Mouse (Mus musculus): ENCODE measurements at regions not wholly inside any gene's neighbourhood (a gene's known extent, or its start where the extent isn't known, plus 50 kb on each side); places are given as distances from the start of the nearest gene placed in this dataset.

DNA sequence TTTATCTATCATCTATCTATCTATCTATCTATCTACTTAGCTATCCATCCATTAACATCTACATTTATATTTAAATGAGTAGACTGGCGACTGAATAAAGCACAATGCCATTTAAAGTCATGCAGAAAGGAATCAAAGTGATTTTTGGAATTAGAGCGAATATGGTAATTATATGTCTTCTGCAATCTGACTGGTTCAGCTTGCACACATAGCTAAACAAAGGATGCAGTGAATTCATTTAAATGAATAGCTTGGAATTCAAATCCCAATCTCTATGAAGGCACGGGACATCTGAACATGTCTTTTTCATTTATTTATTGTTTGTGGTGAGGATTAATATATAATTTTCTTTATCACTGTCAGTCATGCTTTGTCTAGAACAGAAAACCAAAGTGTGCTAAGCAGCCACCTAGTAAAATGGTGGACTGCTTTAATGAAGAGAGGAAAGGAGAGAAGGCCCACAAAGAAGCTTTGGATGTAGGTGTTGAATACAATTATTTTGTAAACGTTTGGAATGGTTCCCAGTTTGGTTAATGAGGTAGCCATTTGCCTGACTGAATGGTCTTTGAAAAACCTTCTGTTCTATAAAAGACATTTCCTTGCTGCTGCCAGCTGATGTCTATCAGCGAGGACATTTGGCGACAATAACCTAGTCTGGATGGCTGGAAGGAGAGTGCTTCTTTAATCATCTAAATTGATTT, 451.2 kb upstream of the Pdcd1 start:
- Histone ChIP-seq H3K27ac (ENCODE audit: control insufficient read depth, low read depth, low read length) (no peak overlapping the region), H3K27me3 (ENCODE audit: control insufficient read depth in 1 of 2, insufficient read depth in 2 of 2, low read length in 2 of 2) (no peaks in the 10 kb centered on the region), H3K36me3 (ENCODE audit: control insufficient read depth in 1 of 2, insufficient read depth in 2 of 2, low read length in 2 of 2) (peaks cover 0 to 3% of the 10 kb centered on the region in 2 experiments; a peak in 1 of 4 replicates), H3K9me3 (replicated peaks; ENCODE audit: insufficient read depth, low read length) (no peaks in the 10 kb centered on the region), H3K9ac (ENCODE audit: control insufficient read depth, low read depth, low read length, poor library complexity, severe bottlenecking) (no peak overlapping the region), H3K79me2 (ENCODE audit: control insufficient read depth, insufficient read depth, low read length, poor library complexity) (no peaks in the 10 kb centered on the region), H3K4me1 (ENCODE audit: control insufficient read depth in 1 of 2, insufficient read depth in 2 of 2, low read length in 2 of 2) (no peaks in the 10 kb centered on the region; a peak in 2 of 4 replicates), H3K4me3 (ENCODE audit: control insufficient read depth in 1 of 2, insufficient read depth in 1 of 2, low read depth in 2 of 2, low read length in 2 of 2) (no peak overlapping the region)
- no peak for DNase-seq (ENCODE audit: low read depth, low spot score)
- TF ChIP-seq CTCF (IDR thresholded peaks at IDR 0.05 in 2 of 3, conservative IDR thresholded peaks at IDR 0.05 in 1 of 3; ENCODE audit: control insufficient read depth in 1 of 3, insufficient read depth in 1 of 3, low read depth in 2 of 3, low read length in 3 of 3, poor library complexity in 1 of 3, severe bottlenecking in 1 of 3) (no peak), POLR2A (IDR thresholded peaks at IDR 0.05; ENCODE audit: control insufficient read depth in 1 of 2, insufficient read depth in 1 of 2, low read depth in 1 of 2, low read length in 2 of 2, poor library complexity in 1 of 2) (no peak), ZMIZ1 (IDR thresholded peaks at IDR 0.05; ENCODE audit: low read depth, low read length) (no peak), E2F4 (IDR thresholded peaks at IDR 0.05; ENCODE audit: borderline replicate concordance, low read depth, low read length) (no peak), MAX (IDR thresholded peaks at IDR 0.05; ENCODE audit: low read length) (no peak), MAFK (IDR thresholded peaks at IDR 0.05; ENCODE audit: borderline replicate concordance, low read depth, low read length) (no peak), TCF12 (IDR thresholded peaks at IDR 0.05; ENCODE audit: low read depth, low read length) (no peak), SIN3A (IDR thresholded peaks at IDR 0.05; ENCODE audit: low read length) (no peak), EP300 (IDR thresholded peaks at IDR 0.05; ENCODE audit: low read depth in 1 of 2, low read length in 2 of 2) (no peak), UBTF (IDR thresholded peaks at IDR 0.05; ENCODE audit: borderline replicate concordance, insufficient read depth, low read depth, low read length) (no peak), TBP (IDR thresholded peaks at IDR 0.05; ENCODE audit: low read depth, low read length) (no peak), NRF1 (IDR thresholded peaks at IDR 0.05; ENCODE audit: insufficient read depth, low read depth, low read length, poor library complexity, severe bottlenecking) (no peak)

DNA sequence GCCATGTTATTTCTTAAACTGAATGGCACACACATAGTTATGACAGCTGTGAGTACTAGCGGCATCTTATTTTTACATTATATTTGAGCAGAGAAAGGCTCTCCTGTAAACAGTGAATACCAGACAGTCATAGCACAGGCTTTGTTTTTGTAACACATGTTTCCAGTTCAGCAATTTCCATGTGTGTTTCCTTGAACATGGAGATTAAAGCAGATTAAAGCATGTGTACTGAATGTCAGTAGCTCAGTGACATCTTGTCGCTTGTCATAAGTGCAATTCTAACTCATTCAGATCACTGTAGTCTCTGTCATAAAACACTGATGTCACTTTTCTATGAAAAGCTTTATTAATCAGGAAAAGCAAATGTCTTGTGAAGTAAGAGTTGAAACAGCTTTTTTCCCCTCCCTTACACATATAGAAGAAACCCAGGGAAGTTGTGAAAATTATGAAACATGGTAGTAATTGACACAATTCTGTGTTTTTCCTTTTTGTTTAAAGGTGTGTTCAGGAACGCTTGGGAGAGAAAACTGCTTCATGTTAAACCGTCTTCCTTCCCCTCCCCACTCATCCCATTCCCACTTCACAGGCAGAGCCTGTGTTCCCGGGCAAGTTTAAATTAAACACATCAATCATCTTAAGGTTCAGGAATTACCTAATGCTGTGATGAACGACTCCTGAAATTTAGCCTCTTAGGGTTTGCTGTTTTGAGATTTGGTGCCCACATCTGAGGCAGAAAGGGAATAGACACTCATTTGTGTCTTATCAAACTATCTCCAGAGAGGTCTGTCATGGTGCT, 449.9 kb upstream of the Pdcd1 start:
- Histone ChIP-seq H3K27me3 (ENCODE audit: control insufficient read depth in 1 of 2, insufficient read depth in 2 of 2, low read length in 2 of 2) (no peaks in the 10 kb centered on the region), H3K4me1 (ENCODE audit: control insufficient read depth in 1 of 2, insufficient read depth in 2 of 2, low read length in 2 of 2) (no peaks in the 10 kb centered on the region; a peak in 2 of 4 replicates), H3K27ac (ENCODE audit: control insufficient read depth, low read depth, low read length) (no peak overlapping the region), H3K79me2 (ENCODE audit: control insufficient read depth, insufficient read depth, low read length, poor library complexity) (no peaks in the 10 kb centered on the region), H3K36me3 (ENCODE audit: control insufficient read depth in 1 of 2, insufficient read depth in 2 of 2, low read length in 2 of 2) (peaks cover 0 to 3% of the 10 kb centered on the region in 2 experiments; a peak in 1 of 4 replicates), H3K9me3 (replicated peaks; ENCODE audit: insufficient read depth, low read length) (no peaks in the 10 kb centered on the region), H3K4me3 (ENCODE audit: control insufficient read depth in 1 of 2, insufficient read depth in 1 of 2, low read depth in 2 of 2, low read length in 2 of 2) (no peak overlapping the region), H3K9ac (ENCODE audit: control insufficient read depth, low read depth, low read length, poor library complexity, severe bottlenecking) (no peak overlapping the region)
- no peak for DNase-seq (ENCODE audit: low read depth, low spot score)
- TF ChIP-seq USF1 (IDR thresholded peaks at IDR 0.05; ENCODE audit: low read depth, low read length) (no peak), MYB (IDR thresholded peaks at IDR 0.05; ENCODE audit: low read depth, low read length) (no peak), CTCF (IDR thresholded peaks at IDR 0.05 in 2 of 3, conservative IDR thresholded peaks at IDR 0.05 in 1 of 3; ENCODE audit: control insufficient read depth in 1 of 3, insufficient read depth in 1 of 3, low read depth in 2 of 3, low read length in 3 of 3, poor library complexity in 1 of 3, severe bottlenecking in 1 of 3) (no peak), ELF1 (IDR thresholded peaks at IDR 0.05; ENCODE audit: low read depth, low read length) (no peak), USF2 (IDR thresholded peaks at IDR 0.05; ENCODE audit: borderline replicate concordance in 1 of 2, insufficient read depth in 1 of 2, low read depth in 1 of 2, low read length in 2 of 2) (no peak), BHLHE40 (IDR thresholded peaks at IDR 0.05; ENCODE audit: borderline replicate concordance, low read depth, low read length) (no peak), POLR2AphosphoS5 (IDR thresholded peaks at IDR 0.05; ENCODE audit: borderline replicate concordance, low read depth, low read length) (no peak), MEF2A (IDR thresholded peaks at IDR 0.05; ENCODE audit: extremely low read depth, insufficient replicate concordance, low read depth, low read length, poor library complexity, severe bottlenecking) (no peak), MAZ (IDR thresholded peaks at IDR 0.05; ENCODE audit: low read depth, low read length) (no peak), CHD2 (IDR thresholded peaks at IDR 0.05; ENCODE audit: low read length) (no peak), UBTF (IDR thresholded peaks at IDR 0.05; ENCODE audit: borderline replicate concordance, insufficient read depth, low read depth, low read length) (no peak)

Data from MEL (cell line).